Mouse (Mus musculus) embryonic facial prominence, embryonic 11.5 days (tissue): ENCODE data around the gene Dio2. TPM values are rescaled to one million over a fixed set of nuclear protein-coding genes. Genes with fewer than 3 reads are reported as not detected.

ENCODE experiments used
- ATAC-seq: fragments of 200-750 bp; cut with Nextera tagmentation; replicated peaks from 2 replicates; pipeline ENCODE4 v1.8.0; 2017; ENCODE audit warnings: low read depth; ENCODE audit not compliant: insufficient number of reproducible peaks, low FRiP score, low TSS enrichment
- DNase-seq: peaks from one replicate; pipeline ENCODE4 v3.0.0-alpha.2; 2015; ENCODE audit warnings: low spot score
- H3K27ac ChIP-seq: fragments of 300-500 bp; sonication (generic); replicated peaks from 2 replicates; pipeline ENCODE4 v1.5.1; 2014; ENCODE audit warnings: mild to moderate bottlenecking, low read depth, low read length, control low read depth
- H3K27me3 ChIP-seq: fragments of 300-500 bp; sonication (generic); 2 replicates; pipeline ENCODE4 v1.6.1; 2014; ENCODE audit warnings: mild to moderate bottlenecking, low read length, moderate library complexity, mixed read lengths; ENCODE audit not compliant: control insufficient read depth, insufficient read depth
- H3K36me3 ChIP-seq: fragments of 300-500 bp; sonication (generic); replicated peaks from 2 replicates; pipeline ENCODE4 v1.6.1; 2014; ENCODE audit warnings: low read depth, mild to moderate bottlenecking, low read length, moderate library complexity, mixed read lengths; ENCODE audit not compliant: control insufficient read depth, insufficient read depth
- H3K4me1 ChIP-seq: fragments of 300-500 bp; sonication (generic); 2 replicates; pipeline ENCODE4 v1.6.1; 2014; ENCODE audit warnings: low read length, mixed read lengths; ENCODE audit not compliant: control insufficient read depth, insufficient read depth
- H3K4me2 ChIP-seq: fragments of 300-500 bp; sonication (generic); 2 replicates; pipeline ENCODE4 v1.6.1; 2014; ENCODE audit warnings: low read depth, mild to moderate bottlenecking, control low read depth, low read length, moderate library complexity
- H3K4me3 ChIP-seq: fragments of 300-500 bp; sonication (generic); 2 replicates; pipeline ENCODE4 v1.5.1; 2014; ENCODE audit warnings: low read depth, low read length, control low read depth
- H3K9ac ChIP-seq: fragments of 300-500 bp; sonication (generic); replicated peaks from 2 replicates; pipeline ENCODE4 v1.6.1; 2014; ENCODE audit warnings: mild to moderate bottlenecking, control low read depth, low read length
- H3K9me3 ChIP-seq: fragments of 300-500 bp; sonication (generic); replicated peaks from 2 replicates; pipeline ENCODE4 v1.6.1; 2016; ENCODE audit warnings: mild to moderate bottlenecking, low read length, inconsistent platforms, mixed read lengths; ENCODE audit not compliant: control insufficient read depth
- WGBS: fragments of 180-500 bp; shearing (Covaris S2); extraction: QIAGEN DNeasy Blood & Tissue Kit; methylation state at CpG from one replicate; pipeline ENCODE4 v1.1.7; 2014; 5-methylcytosine and 5-hydroxymethylcytosine counted together
- polyA plus RNA-seq: library from polyadenylated mRNA; unstranded; fragments of >200 nt; fragmentation: Nextera tagmentation; extraction: Ambion mirVana; gene quantifications from 2 replicates; pipeline ENCODE4 v1.2.1, GENCODE M21; 2014

Gene Dio2
- polyA plus RNA-seq, 1 experiment from 2014 or later: 0.58 TPM

DNA sequence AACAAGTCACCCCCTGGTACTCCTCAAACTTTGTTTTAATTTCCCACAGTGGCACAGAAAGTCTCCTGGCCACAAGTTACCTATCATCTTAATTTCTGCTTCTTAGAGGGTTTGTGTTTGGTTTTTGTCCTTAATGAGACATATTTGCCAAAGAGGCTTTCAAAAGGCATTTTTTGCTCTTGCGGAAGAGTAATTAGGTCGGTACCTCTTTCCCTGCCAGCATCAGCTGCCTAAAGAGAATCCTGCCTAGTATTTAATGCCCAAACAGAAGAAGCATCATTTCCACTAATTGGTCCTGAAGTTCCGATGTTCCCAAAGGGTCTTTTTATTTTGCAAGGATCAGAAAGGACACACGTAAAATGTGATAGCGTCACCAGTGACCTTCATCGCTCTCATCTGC, 4.5 kb downstream of the Dio2 start:
- Histone ChIP-seq H3K4me3 (no peak overlapping the region), H3K4me1 (no peaks in the 10 kb centered on the region), H3K36me3 (no peaks in the 10 kb centered on the region), H3K9me3 (no peaks in the 10 kb centered on the region), H3K4me2 (no peak overlapping the region), H3K27me3 (no peaks in the 10 kb centered on the region), H3K27ac (no peak overlapping the region), H3K9ac (no peak overlapping the region)
- ATAC-seq (no peak), DNase-seq (no peak)
- WGBS: 76% methylated on average over 6 of the region's 6 CpGs

DNA sequence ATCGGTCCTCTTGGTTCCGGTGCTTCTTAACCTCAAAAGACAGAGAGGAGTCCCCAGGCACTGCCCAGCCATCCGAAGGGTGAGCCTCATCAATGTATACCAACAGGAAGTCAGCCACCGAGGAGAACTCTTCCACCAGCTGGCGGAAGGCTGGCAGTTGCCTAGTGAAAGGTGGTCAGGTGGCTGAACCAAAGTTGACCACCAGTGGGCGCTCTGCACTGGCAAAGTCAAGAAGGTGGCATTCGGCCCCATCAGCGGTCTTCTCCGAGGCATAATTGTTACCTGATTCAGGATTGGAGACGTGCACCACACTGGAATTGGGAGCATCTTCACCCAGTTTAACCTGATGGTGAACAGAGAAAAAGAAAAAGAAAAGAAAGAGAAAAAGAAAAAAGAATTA, 8.6 kb downstream of the Dio2 start:
- 44% methylated on average over 10 of the region's 10 CpGs for WGBS
- no peak overlapping the region for H3K4me3 ChIP-seq
- no peaks in the 10 kb centered on the region for H3K27me3 ChIP-seq
- H3K4me2 ChIP-seq: no peak overlapping the region
- H3K9me3 ChIP-seq: no peaks in the 10 kb centered on the region
- no peak overlapping the region for H3K27ac ChIP-seq
- no peaks in the 10 kb centered on the region for H3K4me1 ChIP-seq
- ATAC-seq: no peak
- no peak overlapping the region for H3K9ac ChIP-seq
- DNase-seq: peak; percentile 58
- H3K36me3 ChIP-seq: no peaks in the 10 kb centered on the region

DNA sequence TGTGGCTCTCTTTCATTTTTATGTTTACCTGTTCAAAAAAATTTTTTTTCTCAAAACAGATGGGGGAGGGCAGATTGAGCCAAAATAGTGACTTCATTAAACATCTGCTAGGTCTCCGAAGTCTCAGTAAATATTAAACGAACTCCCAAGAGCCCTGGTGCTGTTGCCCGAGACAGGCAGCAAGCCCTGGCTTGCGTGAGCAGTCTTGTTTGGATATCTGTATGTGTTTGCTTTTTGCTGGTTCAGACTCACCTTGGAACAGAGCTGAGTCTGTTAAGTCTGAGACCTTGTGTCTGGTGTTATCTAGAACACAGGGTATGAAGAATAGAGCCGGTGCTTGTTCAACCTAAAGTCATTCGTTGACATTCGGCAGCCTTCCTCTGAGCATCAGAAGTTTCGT, 13.1 kb downstream of the Dio2 start:
- Histone ChIP-seq H3K9ac (no peak overlapping the region), H3K4me2 (no peak overlapping the region), H3K27ac (no peak overlapping the region), H3K27me3 (no peaks in the 10 kb centered on the region), H3K36me3 (no peaks in the 10 kb centered on the region), H3K4me1 (no peaks in the 10 kb centered on the region), H3K4me3 (no peak overlapping the region), H3K9me3 (no peaks in the 10 kb centered on the region)
- ATAC-seq (no peak), DNase-seq (no peak)
- 80% methylated on average over 8 of the region's 8 CpGs for WGBS

DNA sequence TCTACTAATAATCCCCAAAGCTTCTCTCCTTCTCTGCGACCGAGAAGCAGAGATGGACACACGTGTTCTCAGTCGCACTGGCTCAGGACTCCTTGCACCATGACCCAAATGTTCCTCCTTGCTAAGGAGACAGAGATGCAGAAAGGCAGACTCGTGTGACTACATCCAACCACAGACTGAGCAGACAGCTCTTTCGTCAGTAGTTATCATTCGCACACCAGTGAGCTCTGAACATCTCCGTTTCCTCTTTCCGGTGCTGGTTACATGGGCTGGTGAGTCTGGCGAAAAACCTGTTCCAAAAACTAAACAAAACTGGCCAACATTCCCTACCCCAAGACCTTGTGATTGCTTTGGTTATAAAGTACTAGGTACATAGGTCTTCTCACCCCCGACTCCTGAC, 13.6 kb downstream of the Dio2 start:
- ATAC-seq (no peak), DNase-seq (no peak)
- Histone ChIP-seq H3K4me1 (no peaks in the 10 kb centered on the region), H3K36me3 (no peaks in the 10 kb centered on the region), H3K4me3 (no peak overlapping the region), H3K4me2 (no peak overlapping the region), H3K27ac (no peak overlapping the region), H3K9me3 (no peaks in the 10 kb centered on the region), H3K27me3 (no peaks in the 10 kb centered on the region), H3K9ac (no peak overlapping the region)
- 86% methylated on average over 11 of the region's 11 CpGs for WGBS

DNA sequence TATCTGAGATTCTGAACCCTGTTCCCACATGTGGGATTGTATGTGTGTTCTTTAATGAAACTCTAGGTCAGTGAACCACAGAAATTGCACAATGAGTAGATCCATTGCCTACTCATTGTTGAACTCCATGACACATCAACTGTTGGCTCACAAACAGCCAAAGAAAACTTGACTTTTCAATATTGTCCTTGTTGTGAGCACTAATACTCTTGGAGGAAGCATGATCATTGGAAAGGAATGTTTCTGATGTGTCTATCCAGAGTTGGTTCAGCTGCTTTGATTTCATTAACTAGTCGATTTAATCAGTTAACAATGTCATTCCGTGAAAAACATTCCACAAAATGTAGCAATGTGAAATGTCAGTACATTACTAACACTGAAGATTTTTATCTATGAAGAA, 44.1 kb downstream of the Dio2 start:
- H3K4me2 ChIP-seq: no peak overlapping the region
- DNase-seq: no peak
- H3K4me1 ChIP-seq: no peaks in the 10 kb centered on the region

More for the DNA sequence above, 44.1 kb downstream of the Dio2 start:
- WGBS: 89% methylated on average over 2 of the region's 2 CpGs
- Histone ChIP-seq H3K4me3 (no peak overlapping the region), H3K36me3 (no peaks in the 10 kb centered on the region), H3K27me3 (no peaks in the 10 kb centered on the region), H3K9ac (no peak overlapping the region), H3K9me3 (no peaks in the 10 kb centered on the region), H3K27ac (no peak overlapping the region)
- no peak for ATAC-seq
